Mouse (Mus musculus): ENCODE results near the gene Rmnd5a. TPM values are rescaled to one million over a fixed set of nuclear protein-coding genes. Genes with fewer than 3 reads are reported as not detected.
A peak's percentile ranks its signal among the peaks of the same experiment; 100 is the strongest.
"Not testable (repeated sequence)": the region's sequence is repeated elsewhere in the genome, so short reads cannot be mapped to it uniquely, and the experiment has no call there.

Rmnd5a gene
- total RNA-seq (2015; ENCODE audit: low replicate concordance) (58.3 and 66.3 TPM in 2 replicates), total RNA-seq (2017; ENCODE audit: low replicate concordance) (75.7 and 82.6 TPM in 2 replicates)

DNA sequence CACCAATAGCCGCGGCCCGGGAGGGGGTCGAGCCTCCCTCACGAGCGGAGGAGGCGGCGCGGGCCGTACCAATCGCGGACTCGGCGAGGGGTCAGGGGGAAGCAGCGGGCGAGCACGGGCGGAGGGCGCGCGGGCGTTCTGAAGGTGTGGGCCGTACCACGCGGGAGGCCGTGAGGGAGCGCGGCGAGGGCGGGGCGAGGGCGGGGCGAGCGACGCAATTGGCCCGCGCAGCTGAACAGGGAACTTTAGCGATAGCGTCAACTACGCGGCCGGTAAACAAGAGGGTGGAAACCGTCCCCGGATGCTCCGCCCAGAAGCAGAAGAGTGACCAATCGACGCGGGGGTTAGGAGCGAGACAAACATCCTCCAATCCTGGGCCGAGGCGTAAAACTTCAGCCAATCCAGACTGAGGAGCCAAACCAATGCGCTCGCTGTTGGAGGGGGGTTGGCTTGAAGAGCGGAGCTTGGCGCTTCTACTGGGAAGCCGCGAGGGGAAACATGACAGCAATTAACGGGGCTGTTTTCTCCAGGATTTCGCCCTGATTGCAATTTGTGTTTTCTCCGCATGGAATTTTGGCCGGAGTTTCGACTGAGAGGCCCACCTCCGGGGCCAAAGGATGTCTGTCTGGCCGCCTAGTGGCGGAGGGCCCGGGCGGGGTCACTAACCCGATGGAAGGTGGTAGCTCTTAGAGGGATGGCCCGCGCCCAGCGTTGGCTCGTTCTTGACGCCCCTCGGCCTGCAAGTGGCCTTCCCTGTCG, at the start of gene Rmnd5a:
Rmnd5a (minus strand) TSS at position 146 of the 759 bp plus-strand sequence.
- peak; percentile 91 for ATAC-seq (replicated peaks; ENCODE audit: low FRiP score, poor library complexity, severe bottlenecking)

DNA sequence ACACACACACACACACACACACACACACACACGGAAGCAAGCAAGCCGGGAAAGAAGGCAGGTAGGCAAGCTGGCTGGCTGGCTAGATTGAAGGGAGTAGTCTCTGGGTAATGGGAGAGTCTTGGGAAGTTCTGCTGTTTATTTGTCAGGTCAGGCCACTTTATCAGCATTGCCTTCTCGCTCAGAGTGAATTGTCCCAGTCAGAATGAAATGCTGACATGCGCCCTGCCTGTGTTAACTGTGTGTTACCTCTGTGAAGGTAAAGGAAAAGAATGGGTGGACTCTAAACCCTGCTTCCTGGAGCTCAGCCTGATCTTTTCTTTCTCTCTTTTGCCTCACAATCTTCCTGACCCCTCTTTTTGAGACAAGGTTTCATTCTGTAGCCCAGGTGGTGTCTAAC, 47.5 kb upstream of the Rmnd5a start:
- ATAC-seq (replicated peaks; ENCODE audit: low FRiP score, poor library complexity, severe bottlenecking): no peak

DNA sequence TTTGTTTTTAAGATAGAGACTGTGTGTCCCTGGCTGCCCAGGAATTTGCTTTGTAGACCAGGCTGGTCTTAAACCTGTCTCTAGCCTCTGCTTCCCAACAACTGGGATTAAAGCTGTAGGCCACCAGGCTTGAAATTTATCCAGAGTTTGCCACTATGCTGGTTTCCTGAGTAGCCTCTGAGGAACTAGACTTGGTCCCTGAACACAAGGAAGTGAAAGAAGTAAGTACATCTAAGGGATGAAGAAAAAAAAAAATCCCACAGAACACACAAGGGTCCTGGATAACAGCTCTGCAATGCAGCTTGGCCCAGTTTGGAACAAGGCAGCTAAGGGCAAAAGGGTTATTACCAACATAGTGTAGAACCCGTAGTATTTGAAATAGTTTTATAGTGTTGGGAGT, 46.4 kb upstream of the Rmnd5a start:
- ATAC-seq (replicated peaks; ENCODE audit: low FRiP score, poor library complexity, severe bottlenecking): no peak

DNA sequence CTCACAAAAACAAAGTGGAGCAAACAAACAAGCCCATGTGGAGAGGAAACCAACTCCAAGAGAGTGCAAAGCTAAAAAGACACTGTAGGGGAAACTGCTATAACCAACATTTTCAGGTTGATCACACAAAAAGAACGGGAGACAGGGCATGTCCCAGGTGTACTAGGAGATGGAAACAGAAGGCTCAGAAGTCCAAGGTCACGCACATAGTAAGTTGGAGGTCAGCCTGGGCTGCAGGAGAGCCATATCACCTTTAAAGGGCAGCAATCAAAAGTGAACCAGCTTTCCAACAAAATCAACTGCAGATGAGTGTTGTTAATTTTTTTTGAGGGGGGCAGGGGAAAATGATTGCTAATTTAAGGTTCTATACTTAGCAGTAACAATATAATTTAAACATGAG, 45.8 kb upstream of the Rmnd5a start:
- ATAC-seq (replicated peaks; ENCODE audit: low FRiP score, poor library complexity, severe bottlenecking): no peak

DNA sequence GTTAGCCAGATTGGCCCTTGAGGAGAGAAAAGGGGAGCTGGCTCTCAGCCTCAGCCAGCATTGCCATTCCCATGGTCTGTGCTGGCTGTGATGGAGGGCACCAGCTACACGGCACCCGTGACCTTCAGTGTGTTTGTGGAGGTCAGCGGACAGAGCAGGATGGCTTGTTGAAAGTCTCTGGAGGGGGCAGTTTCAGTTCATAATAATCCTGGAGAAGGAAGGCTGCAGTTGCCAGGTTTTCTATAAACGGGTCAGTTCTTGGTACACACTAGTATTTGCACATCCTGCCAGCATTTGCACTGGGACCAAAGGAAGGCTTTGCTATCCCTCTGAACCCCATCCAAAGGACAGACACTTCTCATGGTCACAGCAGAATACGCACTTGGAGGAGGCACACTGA, 44.8 kb upstream of the Rmnd5a start:
- ATAC-seq (replicated peaks; ENCODE audit: low FRiP score, poor library complexity, severe bottlenecking): no peak

DNA sequence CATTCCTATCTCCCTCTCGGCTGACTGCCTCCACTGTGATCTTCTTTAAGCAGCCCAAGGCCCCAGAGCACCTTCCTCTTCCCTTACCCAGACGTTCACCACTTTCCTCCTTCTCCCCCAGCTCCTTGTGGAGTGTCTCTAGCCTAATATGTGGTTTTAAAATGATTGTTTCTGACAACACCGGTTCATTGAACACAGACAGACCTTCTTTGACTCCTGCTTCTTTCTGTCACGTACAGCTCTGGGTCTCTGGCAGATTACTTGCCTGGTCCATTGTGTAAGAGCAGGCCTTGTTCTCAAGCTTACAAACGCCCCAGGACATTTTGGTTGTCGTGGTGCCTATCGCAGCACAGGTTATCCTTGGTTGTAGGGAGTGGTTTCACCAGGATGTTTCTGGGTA, 40.7 kb upstream of the Rmnd5a start:
- ATAC-seq (replicated peaks; ENCODE audit: low FRiP score, poor library complexity, severe bottlenecking): no peak

DNA sequence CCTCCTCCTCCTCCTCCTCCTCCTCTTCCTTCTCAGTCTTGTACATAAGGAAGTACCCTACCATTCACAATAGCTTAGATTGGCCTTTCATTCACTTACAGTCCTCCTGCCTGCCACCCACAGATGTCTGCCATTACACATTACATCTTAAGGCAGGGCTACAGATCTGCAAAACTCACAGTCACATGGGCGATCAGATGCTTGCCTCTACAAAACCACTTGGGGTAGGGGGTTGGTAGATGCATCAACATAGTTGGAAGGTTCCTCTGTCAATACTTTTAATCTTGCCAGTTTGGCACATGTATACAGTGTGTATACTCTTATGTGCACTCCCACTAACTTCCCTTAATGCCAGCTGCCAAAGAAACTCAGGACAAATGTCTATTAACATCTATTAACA, 39.7 kb upstream of the Rmnd5a start:
- no peak for ATAC-seq (replicated peaks; ENCODE audit: low FRiP score, poor library complexity, severe bottlenecking)

DNA sequence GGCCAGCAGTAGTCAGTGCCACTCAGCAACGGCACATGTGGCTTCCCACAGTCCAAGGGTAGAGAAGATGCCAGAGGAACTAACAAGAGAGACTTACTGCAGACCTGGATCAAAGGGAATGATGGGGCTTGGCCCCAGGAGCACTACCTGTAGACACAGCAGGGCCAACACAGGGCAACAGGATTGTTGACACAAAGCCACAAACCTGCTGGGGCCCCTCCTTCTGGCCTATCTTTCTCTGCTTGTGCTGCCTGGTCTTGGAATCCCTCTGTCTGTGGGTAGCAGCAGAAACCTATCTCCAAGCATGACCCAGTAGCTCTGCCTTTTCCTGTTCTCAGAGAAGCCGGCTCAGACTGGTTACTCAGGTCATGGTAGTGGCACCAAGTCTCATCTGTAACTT, 39.2 kb upstream of the Rmnd5a start:
- ATAC-seq (replicated peaks; ENCODE audit: low FRiP score, poor library complexity, severe bottlenecking): not testable (repeated sequence)

DNA sequence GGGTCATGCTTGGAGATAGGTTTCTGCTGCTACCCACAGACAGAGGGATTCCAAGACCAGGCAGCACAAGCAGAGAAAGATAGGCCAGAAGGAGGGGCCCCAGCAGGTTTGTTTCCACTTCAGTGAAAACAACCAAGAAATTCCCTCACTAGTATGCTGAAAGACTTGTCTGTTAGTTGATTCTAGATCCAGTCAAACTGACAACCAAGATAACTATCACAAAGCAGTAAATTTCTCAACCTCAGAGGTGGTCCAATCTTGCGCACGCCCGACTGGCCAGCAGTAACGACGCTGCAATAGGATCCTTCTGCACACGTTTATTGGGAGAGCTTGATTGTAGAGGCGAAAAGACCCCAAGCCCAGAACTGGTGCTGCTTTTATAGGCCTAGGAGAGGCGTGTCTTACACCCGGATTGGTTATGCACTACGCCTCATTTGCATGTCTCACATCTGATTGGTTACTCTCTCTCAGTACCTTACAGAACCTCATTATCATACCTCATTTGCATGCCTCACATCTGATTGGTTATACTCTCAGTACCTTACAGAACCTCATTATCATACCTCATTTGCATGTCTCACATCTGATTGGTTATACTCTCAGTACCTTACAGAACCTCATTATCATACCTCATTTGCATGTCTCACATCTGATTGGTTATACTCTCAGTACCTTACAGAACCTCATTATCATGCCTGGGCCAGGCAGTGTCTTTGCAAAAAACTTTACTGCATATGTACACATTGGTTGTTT, 38.6 kb upstream of the Rmnd5a start:
- not testable (repeated sequence) for ATAC-seq (replicated peaks; ENCODE audit: low FRiP score, poor library complexity, severe bottlenecking)

DNA sequence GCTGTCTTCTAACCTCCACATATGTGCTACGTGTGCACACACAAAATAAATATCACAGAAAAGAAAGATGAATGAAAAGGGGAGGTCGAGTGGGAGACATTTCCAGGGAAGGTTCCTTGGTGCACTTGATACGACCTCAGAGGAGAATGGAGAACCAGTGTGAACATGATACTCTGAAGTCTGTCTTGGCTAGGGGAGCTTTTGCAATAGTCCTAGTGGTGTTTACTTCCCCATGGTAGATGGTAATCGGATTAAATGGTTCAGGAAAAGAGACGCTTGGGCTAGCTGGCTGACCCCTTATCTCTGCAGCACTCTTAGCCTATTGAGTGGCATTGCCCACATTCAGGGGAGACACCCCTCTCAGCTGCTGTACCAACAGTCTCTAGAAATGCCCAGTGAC, 36.3 kb upstream of the Rmnd5a start:
- ATAC-seq (replicated peaks; ENCODE audit: low FRiP score, poor library complexity, severe bottlenecking): no peak

DNA sequence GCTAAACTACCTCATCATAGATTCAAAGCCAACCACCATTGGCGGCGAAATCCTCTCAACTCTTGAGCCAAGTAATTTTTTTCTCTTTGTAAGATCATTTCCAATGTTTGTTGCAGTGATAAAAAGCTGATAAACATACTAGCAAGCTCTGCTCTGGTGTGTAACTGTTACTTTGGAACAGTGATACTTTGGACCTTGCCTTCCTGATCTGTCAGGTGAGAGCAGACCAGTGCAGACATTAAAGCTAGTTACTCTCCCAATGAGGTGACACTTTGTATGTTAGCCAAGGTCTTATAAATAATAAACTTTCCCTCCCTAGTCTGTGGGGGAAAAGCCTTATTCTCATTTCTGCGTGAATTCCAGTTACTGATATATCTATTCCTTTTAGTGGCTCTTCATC, 35.2 kb upstream of the Rmnd5a start:
- no peak for ATAC-seq (replicated peaks; ENCODE audit: low FRiP score, poor library complexity, severe bottlenecking)

DNA sequence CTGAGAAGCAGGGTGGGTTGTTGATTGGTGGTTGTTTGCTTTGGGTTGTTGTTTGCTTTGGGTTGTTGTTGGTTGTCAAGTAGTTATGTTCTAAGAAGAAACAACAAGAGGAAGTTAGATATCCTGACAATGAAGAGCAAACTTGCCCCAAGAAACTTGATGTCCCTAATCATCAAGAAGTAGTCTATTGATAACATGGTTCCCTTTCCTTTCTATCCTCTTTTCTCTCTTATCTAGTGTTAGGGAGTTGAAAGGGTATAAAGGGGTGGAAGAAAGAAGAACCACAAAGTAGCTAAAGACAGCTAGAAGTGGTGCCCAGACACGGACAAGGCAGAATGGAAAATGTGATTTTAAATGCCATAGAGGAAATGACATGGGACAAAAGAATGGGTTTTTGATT, 32.3 kb upstream of the Rmnd5a start:
- ATAC-seq (replicated peaks; ENCODE audit: low FRiP score, poor library complexity, severe bottlenecking): no peak

DNA sequence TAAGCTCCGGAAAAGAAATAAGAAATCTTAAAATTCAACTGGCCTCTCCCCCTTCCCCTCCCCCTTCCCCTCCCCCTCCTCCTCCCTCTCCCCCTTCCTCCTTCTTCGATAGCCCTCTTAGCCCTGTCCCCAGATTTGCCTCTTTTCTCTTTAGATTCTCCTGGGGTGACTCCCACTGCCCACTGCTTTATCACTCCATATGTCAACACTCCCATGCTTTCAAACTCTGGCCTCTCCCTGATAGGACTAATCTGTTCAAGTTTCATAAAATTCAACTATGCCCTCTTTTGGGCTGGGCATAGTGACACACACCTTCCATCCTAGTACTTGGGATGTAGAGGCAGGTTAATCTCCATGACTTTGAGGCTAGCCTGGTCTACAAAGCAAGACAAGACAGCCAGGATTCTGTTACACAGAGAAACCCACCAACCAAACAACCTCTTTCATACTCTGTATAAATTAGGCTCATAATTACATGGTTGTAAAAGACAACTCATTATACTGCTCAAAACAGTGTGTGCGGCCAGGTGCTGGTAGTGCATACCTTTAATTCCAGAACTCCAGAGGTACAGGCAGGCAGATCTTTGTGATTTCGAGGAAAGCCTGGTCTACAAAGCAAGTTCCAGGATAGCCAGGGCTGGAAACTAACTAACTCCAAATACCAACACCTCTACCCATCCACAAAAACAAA, 31.5 kb upstream of the Rmnd5a start:
- ATAC-seq (replicated peaks; ENCODE audit: low FRiP score, poor library complexity, severe bottlenecking): no peak

DNA sequence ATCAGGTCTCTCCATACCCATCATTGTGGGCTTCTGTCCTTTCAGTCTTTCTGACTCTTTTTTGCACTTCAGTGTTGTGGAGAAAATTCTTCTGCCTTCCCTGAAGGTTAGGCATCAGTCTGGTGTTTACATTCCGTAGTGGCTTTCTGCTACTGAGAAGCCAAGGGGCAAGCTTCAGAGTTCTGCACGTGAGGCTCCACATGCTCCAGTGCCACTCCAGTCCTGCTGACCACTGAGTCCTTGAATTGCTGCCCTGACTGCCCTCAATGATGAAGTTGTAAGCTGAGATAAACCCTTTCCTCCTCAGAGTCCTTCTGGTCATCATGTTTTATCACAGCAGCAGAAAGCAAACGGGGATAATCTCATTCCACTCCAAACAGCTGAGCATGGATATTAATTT, 28.9 kb upstream of the Rmnd5a start:
- no peak for ATAC-seq (replicated peaks; ENCODE audit: low FRiP score, poor library complexity, severe bottlenecking)

DNA sequence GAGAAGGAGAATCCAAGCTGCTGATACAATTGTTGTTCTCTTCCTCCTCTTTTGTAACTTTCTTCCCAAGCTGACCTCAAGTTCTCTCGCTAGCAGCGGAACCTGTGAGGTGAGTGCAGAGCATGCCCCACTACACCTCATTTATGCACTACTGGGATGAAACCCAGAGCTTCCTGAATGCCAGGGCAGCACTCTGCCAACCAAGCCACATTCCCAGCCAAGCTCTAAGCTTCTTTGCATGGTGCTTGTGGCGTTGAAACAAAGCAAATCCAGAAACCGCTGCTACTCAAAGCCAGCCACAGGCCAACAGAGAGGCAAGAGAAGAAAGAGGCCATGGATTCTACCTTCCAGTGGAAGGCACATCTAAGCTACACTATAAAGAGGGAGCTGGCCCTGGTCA, 27.3 kb upstream of the Rmnd5a start:
- ATAC-seq (replicated peaks; ENCODE audit: low FRiP score, poor library complexity, severe bottlenecking): no peak

DNA sequence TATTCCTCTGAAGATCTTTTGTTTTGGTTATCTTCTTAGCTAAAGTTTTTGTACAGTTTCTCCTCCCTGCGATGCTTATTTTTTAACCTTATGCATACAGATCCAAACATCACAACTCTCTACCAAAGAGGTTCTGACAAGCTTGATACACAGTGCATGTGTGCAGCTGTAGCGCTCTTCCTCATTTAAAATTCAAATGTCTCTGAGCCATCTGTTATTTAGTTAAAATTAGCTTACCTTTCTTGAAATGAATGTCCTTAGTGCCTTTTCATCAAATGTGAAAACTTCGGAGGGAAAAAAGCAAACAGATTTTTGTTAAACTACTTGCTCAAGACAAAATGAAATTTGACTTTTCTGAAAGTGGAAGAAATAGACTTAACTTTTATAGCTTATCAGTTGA, 24.7 kb upstream of the Rmnd5a start:
- no peak for ATAC-seq (replicated peaks; ENCODE audit: low FRiP score, poor library complexity, severe bottlenecking)

DNA sequence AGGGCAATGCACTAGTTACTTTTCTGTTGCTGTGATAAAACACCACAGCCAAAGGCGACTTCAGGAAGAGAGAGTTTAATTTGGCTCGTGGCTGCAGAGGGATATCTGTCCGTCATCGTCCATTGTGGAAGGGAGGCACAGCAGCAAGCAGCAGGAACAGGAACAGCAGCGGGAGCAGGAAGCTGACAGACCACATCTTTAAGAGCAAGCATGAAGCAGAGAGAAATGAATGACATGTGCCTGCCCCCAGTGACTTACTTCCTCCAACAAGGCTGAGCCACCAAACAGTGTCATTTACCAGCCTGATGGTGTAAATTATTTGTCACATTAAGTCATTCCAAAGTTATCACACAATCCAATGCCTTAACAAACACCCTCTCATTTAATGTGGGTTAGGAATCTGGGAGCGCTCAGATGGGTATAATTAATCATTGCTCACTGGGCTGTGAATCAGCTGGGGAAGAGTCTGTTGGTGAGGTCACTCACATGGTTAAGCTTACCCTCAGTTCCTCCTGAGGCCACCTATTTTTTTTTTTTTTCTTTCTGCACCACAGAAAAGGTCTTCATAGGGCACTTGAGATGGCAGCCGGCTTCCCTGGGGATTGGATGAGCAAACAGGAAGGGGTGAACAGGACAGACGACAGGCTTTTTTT, 17.6 kb upstream of the Rmnd5a start:
- no peak for ATAC-seq (replicated peaks; ENCODE audit: low FRiP score, poor library complexity, severe bottlenecking)

DNA sequence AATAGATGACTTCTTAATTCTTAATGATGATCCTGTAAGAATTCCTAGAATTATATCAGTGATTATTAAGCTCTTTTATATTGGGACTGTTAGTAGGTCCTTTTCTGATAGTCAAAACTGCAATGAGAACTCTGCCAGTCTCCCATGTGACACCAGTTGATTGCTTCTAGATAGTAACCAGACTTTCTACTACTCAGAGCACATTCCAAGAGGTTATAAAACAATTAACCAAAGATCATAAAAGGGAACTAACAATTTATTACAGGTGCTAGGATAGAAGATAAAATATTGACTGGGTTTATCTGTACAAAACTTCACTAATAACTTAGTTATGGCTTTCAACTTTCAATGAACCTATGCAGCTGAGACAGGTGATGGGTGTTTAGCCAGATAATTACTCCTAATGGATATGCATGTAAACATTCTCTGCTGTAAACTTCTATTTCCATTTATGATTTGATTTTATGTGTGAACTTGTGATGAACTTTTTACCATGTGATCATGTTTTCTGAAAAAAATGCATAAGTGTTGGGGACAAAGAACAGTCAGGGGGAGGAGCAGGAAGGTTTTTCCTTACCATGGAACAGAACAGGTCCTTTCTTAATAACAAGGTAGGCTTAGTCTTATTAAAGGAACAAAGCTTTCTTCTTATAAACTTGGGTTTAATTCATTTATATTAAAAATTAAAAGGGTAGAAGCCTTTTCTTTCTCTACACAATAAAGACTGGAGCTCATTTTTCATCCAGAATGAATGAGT, 13.7 kb upstream of the Rmnd5a start:
- not testable (repeated sequence) for ATAC-seq (replicated peaks; ENCODE audit: low FRiP score, poor library complexity, severe bottlenecking)

DNA sequence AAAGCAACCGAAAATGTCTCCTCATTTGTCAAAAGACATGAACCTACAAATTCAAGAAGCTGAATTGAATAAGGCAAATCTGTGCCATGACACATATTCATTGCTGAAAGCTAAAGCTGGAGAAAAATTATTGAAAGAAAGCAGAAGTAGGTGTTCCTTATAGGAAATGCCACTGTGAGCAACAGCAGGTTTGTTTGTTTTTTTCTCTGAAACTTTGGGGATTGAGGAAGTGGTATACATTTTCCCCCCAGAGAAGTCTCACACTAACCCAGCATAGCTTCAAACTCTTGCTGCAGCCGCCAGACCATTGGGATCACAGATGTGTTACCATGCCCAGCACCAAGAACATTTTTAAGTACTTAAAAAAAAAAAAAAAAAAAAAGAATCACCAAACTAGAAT, 12.4 kb upstream of the Rmnd5a start:
- no peak for ATAC-seq (replicated peaks; ENCODE audit: low FRiP score, poor library complexity, severe bottlenecking)

DNA sequence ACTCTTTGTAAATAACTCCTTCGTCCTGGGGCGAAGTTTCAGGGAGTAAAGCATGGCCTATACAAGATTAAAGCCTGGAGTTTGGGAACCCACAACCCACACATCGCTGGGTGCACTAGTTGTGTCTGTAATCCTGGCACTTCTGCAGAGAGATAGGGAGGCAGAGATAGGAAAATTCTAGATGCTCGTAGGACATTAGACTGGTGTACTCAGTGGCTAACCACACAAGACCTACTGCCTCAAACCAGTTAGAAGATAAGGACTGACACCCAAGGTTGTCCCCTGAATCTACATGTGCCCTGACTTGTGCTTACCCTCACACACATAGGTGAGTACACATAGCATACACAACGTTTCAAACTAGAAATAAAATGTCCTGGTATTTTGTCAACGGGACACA, 5.1 kb upstream of the Rmnd5a start:
- ATAC-seq (replicated peaks; ENCODE audit: low FRiP score, poor library complexity, severe bottlenecking): no peak
